Mouse (Mus musculus) layer of hippocampus, adult 11-12 months (tissue): ENCODE data around the gene Nos1ap.

Source experiments
- DNase-seq: peaks from one replicate; pipeline ENCODE4 v3.0.0; 2022; ENCODE audit warnings: low spot score

The Nos1ap gene

GRCm38 (mm10) chr1:170589219-170590040 is at the start of gene Nos1ap:
TSS of gene Nos1ap (minus strand) at chr1:170589861.
- peak; percentile 82 for DNase-seq

GRCm38 (mm10) chr1:170638941-170639340 is 49.3 kb upstream of the Nos1ap start:
- DNase-seq, result no peak

- no peak for DNase-seq
Measured at GRCm38 (mm10) chr1:170632856-170633255, 43.2 kb upstream of the Nos1ap start.

- peak; percentile 92 for DNase-seq
Measured at GRCm38 (mm10) chr1:170632385-170632784, 42.7 kb upstream of the Nos1ap start.

GRCm38 (mm10) chr1:170631571-170631970 is 41.9 kb upstream of the Nos1ap start:
- no peak for DNase-seq

- no peak for DNase-seq
Measured at GRCm38 (mm10) chr1:170630489-170630888, 40.8 kb upstream of the Nos1ap start.

- DNase-seq, result no peak
Measured at GRCm38 (mm10) chr1:170623432-170623831, 33.8 kb upstream of the Nos1ap start.

- no peak for DNase-seq
Measured at GRCm38 (mm10) chr1:170622934-170623333, 33.3 kb upstream of the Nos1ap start.

- no peak for DNase-seq
Measured at GRCm38 (mm10) chr1:170619686-170620374, 30.2 kb upstream of the Nos1ap start.

- DNase-seq, result peak; percentile 81
Measured at GRCm38 (mm10) chr1:170612968-170613872, 23.6 kb upstream of the Nos1ap start.

GRCm38 (mm10) chr1:170611631-170612030 is 22.0 kb upstream of the Nos1ap start:
- no peak for DNase-seq

GRCm38 (mm10) chr1:170610695-170611094 is 21.0 kb upstream of the Nos1ap start:
- DNase-seq, result no peak

GRCm38 (mm10) chr1:170610289-170610688 is 20.6 kb upstream of the Nos1ap start:
- DNase-seq, result no peak

- DNase-seq, result no peak
Measured at GRCm38 (mm10) chr1:170609872-170610271, 20.2 kb upstream of the Nos1ap start.

- DNase-seq, result no peak
Measured at GRCm38 (mm10) chr1:170608461-170609071, 18.9 kb upstream of the Nos1ap start.

- no peak for DNase-seq
Measured at GRCm38 (mm10) chr1:170607231-170607917, 17.7 kb upstream of the Nos1ap start.

- no peak for DNase-seq
Measured at GRCm38 (mm10) chr1:170605228-170606001, 15.8 kb upstream of the Nos1ap start.

GRCm38 (mm10) chr1:170594575-170594974 is 4.9 kb upstream of the Nos1ap start:
- DNase-seq, result no peak

- DNase-seq, result no peak
Measured at GRCm38 (mm10) chr1:170590531-170590930, 870 bp upstream of the Nos1ap start.

- DNase-seq, result no peak
Measured at GRCm38 (mm10) chr1:170590041-170590360, 340 bp upstream of the Nos1ap start.

GRCm38 (mm10) chr1:170588879-170589218 is 812 bp downstream of the Nos1ap start:
- DNase-seq, result no peak
